Mouse (Mus musculus) kidney, postnatal 14 days (tissue): ENCODE results near the gene Hey2.

Experiments used
- DNase-seq: peaks from one replicate; pipeline ENCODE4 v3.0.0; 2022; ENCODE audit warnings: mixed read lengths

Hey2 gene

DNA sequence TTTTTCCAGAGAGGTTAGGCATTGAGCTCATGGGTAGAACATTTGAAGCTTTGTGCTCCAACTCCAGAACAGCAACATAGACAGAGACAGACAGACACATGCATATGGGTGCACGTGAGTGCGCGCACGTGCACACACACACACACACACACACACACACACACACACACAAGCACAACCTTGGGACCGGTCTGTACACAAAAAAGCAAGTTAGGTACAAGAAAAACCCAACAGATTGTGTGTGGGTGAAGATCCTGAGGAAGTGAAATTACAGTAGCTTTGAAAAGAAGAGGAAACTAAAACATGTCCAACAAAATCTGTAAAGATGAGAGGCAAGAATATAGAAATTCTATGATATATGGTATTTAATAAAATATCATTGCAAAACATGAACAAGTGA lies 53.1 kb downstream of the Hey2 start:
- DNase-seq: no peak

DNA sequence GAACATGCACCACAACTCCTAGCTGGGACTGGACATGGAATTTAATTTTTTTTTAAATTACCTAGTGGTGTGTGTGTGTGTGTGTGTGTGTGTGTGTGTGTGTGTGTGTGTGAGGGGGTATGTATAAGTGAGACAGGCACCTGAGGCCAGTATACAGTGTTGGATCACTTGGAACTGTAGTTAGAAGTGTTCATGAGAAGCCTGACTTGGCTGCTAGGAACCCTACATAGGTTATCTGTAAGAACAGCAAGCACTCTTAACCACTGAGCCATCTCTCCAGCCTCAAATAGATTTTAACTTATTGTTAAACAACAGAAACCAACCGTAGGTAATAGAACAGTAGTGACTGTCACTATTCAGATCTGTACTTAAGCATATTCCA lies 54.3 kb downstream of the Hey2 start:
- DNase-seq: no peak

DNA sequence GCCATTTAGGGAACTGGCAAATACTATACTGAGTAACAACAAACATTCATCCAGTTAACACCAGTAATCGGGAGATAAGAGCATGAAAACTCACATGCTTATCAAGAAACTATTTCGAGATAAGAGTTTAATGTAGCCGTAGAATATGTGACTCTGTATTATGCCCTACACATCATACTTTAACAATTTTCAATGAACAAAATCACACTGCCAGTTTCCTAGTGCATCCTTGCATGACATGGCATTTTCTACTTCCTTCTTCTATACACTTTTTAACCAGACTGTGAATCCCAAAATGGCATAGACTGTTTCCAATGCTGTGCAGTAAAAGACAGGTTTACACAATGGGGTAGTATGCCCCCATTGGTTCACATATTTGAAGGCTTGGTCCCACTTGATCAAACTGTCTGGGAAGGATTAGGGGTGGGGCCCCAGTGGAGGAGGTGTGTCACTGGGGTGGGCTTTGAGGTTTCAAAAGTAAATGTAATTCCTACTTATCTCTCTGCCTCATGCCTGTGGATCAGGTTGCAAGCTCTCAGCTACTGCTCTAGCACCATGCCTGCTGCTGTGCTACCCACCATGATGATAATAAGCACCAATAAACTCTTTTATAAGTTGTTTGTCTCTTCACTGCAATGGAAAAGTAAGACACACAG lies 54.8 kb downstream of the Hey2 start:
- DNase-seq: no peak

DNA sequence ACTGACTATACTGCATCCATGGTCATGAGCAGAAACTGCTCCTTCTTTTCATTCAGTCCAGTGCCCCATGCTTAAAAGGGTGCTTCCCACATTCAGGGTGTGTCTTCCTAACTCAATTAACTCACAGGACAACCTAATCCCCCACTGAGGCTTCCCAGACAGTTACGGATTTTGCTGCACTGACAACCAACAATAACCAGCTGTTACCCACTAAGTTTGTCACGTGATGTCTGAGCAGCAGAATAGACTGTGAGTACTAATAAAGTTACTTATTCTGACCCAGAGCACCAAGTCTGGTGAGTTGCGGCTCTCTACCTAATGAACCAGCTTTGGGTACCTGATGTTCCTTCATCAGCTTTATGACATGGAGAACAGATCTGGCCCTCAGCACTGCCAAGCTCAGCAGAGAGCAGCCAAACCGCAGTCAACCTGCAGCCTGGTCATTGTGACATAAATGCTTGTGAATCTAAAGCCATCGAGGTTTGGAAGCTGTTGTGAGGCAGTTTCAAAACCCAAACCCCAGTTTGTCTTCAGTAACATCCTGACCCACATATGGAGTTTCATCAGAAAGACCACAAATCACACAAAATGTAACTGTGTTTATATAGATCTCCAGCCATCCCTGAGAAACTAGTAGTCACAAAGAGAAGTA lies 56.4 kb downstream of the Hey2 start:
- no peak for DNase-seq
